Mouse (Mus musculus): Measurements from ENCODE around the gene Rrp15. TPM values are rescaled to one million over a fixed set of nuclear protein-coding genes. Genes with fewer than 3 reads are reported as not detected.

The Rrp15 gene
- polyA plus RNA-seq, 1 experiment from 2014 or later = 44.4 TPM

- 62% methylated on average over 7 of the region's 7 CpGs for WGBS
- ATAC-seq (ENCODE audit: insufficient number of reproducible peaks, low FRiP score) = no peak
- no peak overlapping the region for H3K4me2 ChIP-seq
- peaks cover 29% of the 10 kb centered on the region for H3K4me1 ChIP-seq (replicated peaks)
- no peak overlapping the region for H3K9ac ChIP-seq
- no peak overlapping the region for H3K27ac ChIP-seq (ENCODE audit: poor library complexity, severe bottlenecking)
- H3K36me3 ChIP-seq = peaks cover 39% of the 10 kb centered on the region
- no peaks in the 10 kb centered on the region for H3K27me3 ChIP-seq (replicated peaks)
- no peak overlapping the region for H3K4me3 ChIP-seq
- no peaks in the 10 kb centered on the region for H3K9me3 ChIP-seq (replicated peaks)
These were observed 9.3 kb downstream of the Rrp15 start for GRCm38 (mm10) chr1:186739828-186740227.

DNA sequence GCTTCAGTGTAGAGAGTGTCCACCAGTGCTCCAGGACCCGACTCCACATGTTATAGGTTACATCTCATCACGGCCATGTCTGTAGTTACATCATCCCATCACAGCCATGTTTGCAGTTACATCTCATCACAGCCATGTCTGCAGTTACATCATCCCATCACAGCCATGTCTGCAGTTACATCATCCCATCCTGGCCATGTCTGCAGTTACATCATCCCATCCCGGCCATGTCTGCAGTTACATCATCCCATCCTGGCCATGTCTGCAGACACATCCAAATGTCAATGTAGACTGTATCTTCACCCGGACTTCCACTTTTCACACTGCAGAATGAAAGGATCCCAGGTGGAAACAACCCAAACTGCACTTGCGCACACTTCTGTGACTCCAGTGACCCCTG lies 13.6 kb downstream of the Rrp15 start:
- peaks cover 3% of the 10 kb centered on the region; the same call in 1 of the 2 replicates for H3K4me1 ChIP-seq (replicated peaks)
- H3K4me3 ChIP-seq = no peak overlapping the region
- no peaks in the 10 kb centered on the region for H3K27me3 ChIP-seq (replicated peaks)
- H3K4me2 ChIP-seq = no peak overlapping the region
- ATAC-seq (ENCODE audit: insufficient number of reproducible peaks, low FRiP score) = no peak
- no peaks in the 10 kb centered on the region for H3K9me3 ChIP-seq (replicated peaks)
- no peak overlapping the region for H3K27ac ChIP-seq (ENCODE audit: poor library complexity, severe bottlenecking)
- H3K9ac ChIP-seq = no peak overlapping the region
- WGBS = 82% methylated on average over 5 of the region's 5 CpGs
- peaks cover 50% of the 10 kb centered on the region for H3K36me3 ChIP-seq

DNA sequence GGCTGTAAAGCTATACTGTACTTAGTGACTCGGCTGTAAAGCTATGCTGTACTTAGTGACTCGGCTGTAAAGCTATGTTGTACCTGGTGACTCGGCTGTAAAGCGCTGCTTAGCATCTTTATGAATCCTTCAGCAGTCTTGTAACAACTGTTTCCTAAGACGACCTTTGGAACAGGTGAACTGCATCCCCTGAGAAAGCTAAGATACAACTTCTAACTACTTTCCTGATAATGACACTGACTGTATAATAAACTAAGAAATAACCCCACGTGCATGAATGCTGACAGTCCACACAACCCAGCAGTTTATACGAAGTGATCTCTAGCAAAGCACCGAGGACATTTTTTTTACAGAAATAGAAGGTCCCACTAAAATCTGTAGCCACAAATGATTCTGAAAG lies 16.1 kb downstream of the Rrp15 start:
- Histone ChIP-seq H3K27ac (ENCODE audit: poor library complexity, severe bottlenecking) (no peak overlapping the region), H3K27me3 (replicated peaks) (no peaks in the 10 kb centered on the region), H3K9ac (no peak overlapping the region), H3K36me3 (peaks cover 43% of the 10 kb centered on the region), H3K4me3 (no peak overlapping the region), H3K4me2 (no peak overlapping the region), H3K4me1 (replicated peaks) (no peaks in the 10 kb centered on the region), H3K9me3 (replicated peaks) (no peaks in the 10 kb centered on the region)
- WGBS = 91% methylated on average over 8 of the region's 8 CpGs
- ATAC-seq (ENCODE audit: insufficient number of reproducible peaks, low FRiP score) = no peak

GRCm38 (mm10) chr1:186728778-186729177 lies 20.4 kb downstream of the Rrp15 start:
- no peak for ATAC-seq (ENCODE audit: insufficient number of reproducible peaks, low FRiP score)
- WGBS = 66% methylated on average over 4 of the region's 4 CpGs
- Histone ChIP-seq H3K4me2 (no peak overlapping the region), H3K27ac (ENCODE audit: poor library complexity, severe bottlenecking) (no peak overlapping the region), H3K4me3 (no peak overlapping the region), H3K36me3 (peaks cover 10% of the 10 kb centered on the region), H3K9me3 (replicated peaks) (no peaks in the 10 kb centered on the region), H3K9ac (no peak overlapping the region), H3K4me1 (replicated peaks) (no peaks in the 10 kb centered on the region), H3K27me3 (replicated peaks) (no peaks in the 10 kb centered on the region)

- Histone ChIP-seq H3K4me3 (no peak overlapping the region), H3K27me3 (replicated peaks) (no peaks in the 10 kb centered on the region), H3K9me3 (replicated peaks) (no peaks in the 10 kb centered on the region), H3K27ac (ENCODE audit: poor library complexity, severe bottlenecking) (no peak overlapping the region), H3K9ac (no peak overlapping the region), H3K4me2 (no peak overlapping the region), H3K36me3 (peaks cover 7% of the 10 kb centered on the region; the same call in 1 of the 2 replicates), H3K4me1 (replicated peaks) (0 out of 2 replicates have a peak, but pooled peaks cover 2% of the 10 kb centered on the region)
- ATAC-seq (ENCODE audit: insufficient number of reproducible peaks, low FRiP score) = no peak
- WGBS = 88% methylated on average over 7 of the region's 7 CpGs
These were observed 23.0 kb downstream of the Rrp15 start for GRCm38 (mm10) chr1:186726117-186726516.

GRCm38 (mm10) chr1:186722299-186722698 lies 26.9 kb downstream of the Rrp15 start:
- H3K4me1 ChIP-seq (replicated peaks) = 0 out of 2 replicates have a peak, but pooled peaks cover 2% of the 10 kb centered on the region
- peaks cover 27% of the 10 kb centered on the region for H3K36me3 ChIP-seq
- H3K4me2 ChIP-seq = no peak overlapping the region
- no peak overlapping the region for H3K9ac ChIP-seq
- no peaks in the 10 kb centered on the region for H3K9me3 ChIP-seq (replicated peaks)
- 80% methylated on average over 9 of the region's 9 CpGs for WGBS
- no peaks in the 10 kb centered on the region for H3K27me3 ChIP-seq (replicated peaks)
- no peak for ATAC-seq (ENCODE audit: insufficient number of reproducible peaks, low FRiP score)
- no peak overlapping the region for H3K27ac ChIP-seq (ENCODE audit: poor library complexity, severe bottlenecking)
- H3K4me3 ChIP-seq = no peak overlapping the region

DNA sequence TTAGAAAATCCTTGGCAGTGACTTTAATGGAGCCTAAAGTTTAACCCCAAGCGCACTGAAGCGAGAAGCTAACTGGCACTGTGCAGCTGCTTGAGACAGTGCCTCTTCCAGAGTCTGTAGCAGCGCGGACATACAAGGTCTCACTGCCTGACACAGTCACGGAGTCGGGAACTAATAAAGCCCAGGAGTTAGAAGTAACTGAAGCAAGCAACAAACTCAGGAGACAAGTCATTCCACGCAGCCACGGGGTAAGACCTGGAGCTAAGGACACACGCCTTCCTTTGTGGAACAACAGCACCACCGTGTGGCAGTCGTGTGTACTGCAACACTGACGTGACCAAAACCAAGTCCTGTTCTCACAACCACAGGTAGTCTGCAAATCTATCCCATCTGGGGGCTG lies 27.3 kb downstream of the Rrp15 start:
- Histone ChIP-seq H3K36me3 (peaks cover 32% of the 10 kb centered on the region), H3K4me1 (replicated peaks) (0 out of 2 replicates have a peak, but pooled peaks cover 2% of the 10 kb centered on the region), H3K4me3 (no peak overlapping the region), H3K9ac (no peak overlapping the region), H3K27ac (ENCODE audit: poor library complexity, severe bottlenecking) (no peak overlapping the region), H3K9me3 (replicated peaks) (no peaks in the 10 kb centered on the region), H3K4me2 (no peak overlapping the region), H3K27me3 (replicated peaks) (no peaks in the 10 kb centered on the region)
- 36% methylated on average over 12 of the region's 12 CpGs for WGBS
- ATAC-seq (ENCODE audit: insufficient number of reproducible peaks, low FRiP score) = peak; percentile 18; the same call in 1 of the 2 replicates

DNA sequence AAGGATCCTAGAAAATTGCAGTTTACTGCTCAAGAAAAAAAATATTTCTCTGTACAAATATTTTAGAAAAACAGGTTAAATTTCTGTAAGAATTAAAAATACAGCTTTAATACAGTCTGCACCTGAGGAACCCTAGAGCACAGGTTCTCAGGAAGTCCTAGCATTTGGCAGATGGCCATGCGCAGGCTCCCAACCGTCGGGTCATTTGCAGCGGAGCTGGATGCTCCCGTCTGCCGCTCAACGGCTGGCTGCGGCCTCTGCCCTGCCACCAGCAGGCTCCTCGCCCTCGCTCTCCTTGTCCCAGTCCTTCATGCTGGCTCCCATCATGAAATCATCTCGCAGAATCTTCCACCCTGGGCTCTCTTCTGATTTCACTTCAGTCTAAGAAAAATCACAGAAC lies 28.0 kb downstream of the Rrp15 start:
- Histone ChIP-seq H3K9ac (no peak overlapping the region), H3K27me3 (replicated peaks) (no peaks in the 10 kb centered on the region), H3K27ac (ENCODE audit: poor library complexity, severe bottlenecking) (no peak overlapping the region), H3K4me2 (no peak overlapping the region), H3K36me3 (peaks cover 37% of the 10 kb centered on the region), H3K4me3 (no peak overlapping the region), H3K9me3 (replicated peaks) (no peaks in the 10 kb centered on the region), H3K4me1 (replicated peaks) (0 out of 2 replicates have a peak, but pooled peaks cover 2% of the 10 kb centered on the region)
- no peak for ATAC-seq (ENCODE audit: insufficient number of reproducible peaks, low FRiP score)
- WGBS = 91% methylated on average over 11 of the region's 11 CpGs

GRCm38 (mm10) chr1:186719708-186720107 lies 29.4 kb downstream of the Rrp15 start:
- H3K4me2 ChIP-seq = no peak overlapping the region
- H3K27me3 ChIP-seq (replicated peaks) = no peaks in the 10 kb centered on the region
- no peak for ATAC-seq (ENCODE audit: insufficient number of reproducible peaks, low FRiP score)
- 0 out of 2 replicates have a peak, but pooled peaks cover 2% of the 10 kb centered on the region for H3K4me1 ChIP-seq (replicated peaks)
- H3K4me3 ChIP-seq = no peak overlapping the region
- H3K27ac ChIP-seq (ENCODE audit: poor library complexity, severe bottlenecking) = no peak overlapping the region
- H3K9me3 ChIP-seq (replicated peaks) = no peaks in the 10 kb centered on the region
- 87% methylated on average over 9 of the region's 9 CpGs for WGBS
- H3K9ac ChIP-seq = no peak overlapping the region
- peaks cover 40% of the 10 kb centered on the region for H3K36me3 ChIP-seq

GRCm38 (mm10) chr1:186718881-186719280 lies 30.3 kb downstream of the Rrp15 start:
- 77% methylated on average over 5 of the region's 5 CpGs for WGBS
- Histone ChIP-seq H3K4me2 (no peak overlapping the region), H3K9me3 (replicated peaks) (no peaks in the 10 kb centered on the region), H3K4me3 (no peak overlapping the region), H3K9ac (no peak overlapping the region), H3K4me1 (replicated peaks) (0 out of 2 replicates have a peak, but pooled peaks cover 2% of the 10 kb centered on the region), H3K36me3 (peaks cover 40% of the 10 kb centered on the region), H3K27ac (ENCODE audit: poor library complexity, severe bottlenecking) (no peak overlapping the region), H3K27me3 (replicated peaks) (no peaks in the 10 kb centered on the region)
- no peak for ATAC-seq (ENCODE audit: insufficient number of reproducible peaks, low FRiP score)

DNA sequence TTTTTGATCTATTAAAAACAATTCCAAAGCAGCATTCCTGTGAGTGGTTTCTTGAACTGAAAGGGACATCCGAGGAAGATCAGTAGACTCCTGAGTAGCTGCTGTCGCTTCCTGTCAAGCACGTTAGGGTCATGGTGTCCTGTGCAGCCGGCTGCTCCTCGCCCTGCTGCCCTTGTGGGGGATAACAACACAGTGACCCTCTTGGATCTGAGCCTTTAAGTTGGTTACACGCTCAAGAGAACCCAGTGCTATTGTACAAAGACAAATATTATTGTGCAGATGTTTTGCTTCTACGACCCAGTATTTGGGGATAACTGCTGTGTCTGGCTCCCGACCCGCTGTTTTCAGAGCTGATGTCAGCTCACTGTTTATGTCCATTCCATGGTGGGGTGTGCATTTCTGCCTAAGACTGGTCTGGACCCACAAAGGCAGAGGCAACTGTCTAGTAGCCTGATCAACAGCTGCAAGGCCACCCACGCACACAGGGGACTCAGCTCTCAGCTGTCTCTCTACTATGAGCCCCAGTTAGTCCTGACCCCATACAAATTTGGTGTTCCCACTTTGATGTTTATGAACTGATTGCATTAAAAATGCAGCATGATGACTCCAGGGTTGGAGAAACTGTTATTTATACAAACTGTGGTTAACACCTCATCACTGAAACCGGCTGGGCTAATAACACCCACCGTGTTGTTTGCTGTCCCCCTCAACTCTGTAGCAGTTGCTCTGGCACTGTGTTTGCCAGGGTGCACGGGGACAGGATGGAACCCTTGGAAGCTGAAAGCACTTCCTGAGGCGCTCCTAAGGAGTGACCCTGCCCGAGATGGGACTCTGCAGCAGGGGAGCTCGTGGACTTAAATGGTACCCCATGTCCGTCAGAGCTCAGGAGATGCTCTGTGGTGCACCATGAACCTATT lies 33.9 kb downstream of the Rrp15 start:
- no peak for ATAC-seq (ENCODE audit: insufficient number of reproducible peaks, low FRiP score)
- Histone ChIP-seq H3K9ac (no peak overlapping the region), H3K9me3 (replicated peaks) (no peaks in the 10 kb centered on the region), H3K27me3 (replicated peaks) (no peaks in the 10 kb centered on the region), H3K4me2 (no peak overlapping the region), H3K4me1 (replicated peaks) (no peaks in the 10 kb centered on the region), H3K4me3 (no peak overlapping the region), H3K36me3 (peaks cover 29% of the 10 kb centered on the region), H3K27ac (ENCODE audit: poor library complexity, severe bottlenecking) (no peak overlapping the region)
- 77% methylated on average over 17 of the region's 17 CpGs for WGBS

Measured in heart, embryonic 12.5 days (tissue).